8 mouse cellular contexts compared by ENCODE assay signal in the genomic region with DNA sequence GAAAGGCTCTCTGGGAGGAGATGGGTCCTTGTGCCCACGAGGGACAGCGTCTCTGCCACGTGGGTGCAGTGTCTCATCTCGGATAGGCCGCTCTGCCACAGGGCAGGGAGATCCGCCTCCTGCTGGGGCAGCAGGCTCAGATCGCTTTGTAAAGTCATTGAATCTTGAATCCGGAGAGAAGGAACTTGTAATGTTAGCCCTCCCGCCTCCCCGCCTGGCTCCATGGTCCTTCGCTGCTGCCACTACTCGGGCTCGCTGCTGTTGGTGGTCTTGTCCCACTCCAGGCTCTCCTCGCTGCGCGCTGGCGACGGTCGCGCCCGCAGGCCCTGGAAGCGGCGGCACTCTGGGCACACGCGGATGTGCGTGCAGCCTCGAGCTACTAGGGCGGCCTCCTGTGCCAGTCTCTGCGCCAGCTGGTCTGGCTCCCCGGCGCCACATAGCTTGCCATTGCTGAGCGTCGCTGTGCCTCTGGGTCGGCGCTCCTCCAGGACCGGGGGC. TPM values are rescaled to one million over a fixed set of nuclear protein-coding genes. Genes with fewer than 3 reads are reported as not detected.
DNase-seq lines count a peak whose midpoint lies in the region; ATAC-seq and TF ChIP-seq lines count a peak whose summit lies in the region.

No protein-coding gene starts in this region.

- 3% methylated on average over 36 of the region's 36 CpGs for WGBS in heart, embryonic 11.5 days (ENCODE audit: insufficient replicate concordance)
- 4% methylated on average over 36 of the region's 36 CpGs for WGBS in heart, embryonic 12.5 days
- 7% methylated on average over 36 of the region's 36 CpGs for WGBS in kidney, embryonic 16.5 days

- H3K9ac ChIP-seq in heart, embryonic 11.5 days (ENCODE audit: low read depth, low read length), result peak overlapping the region; percentile 61
- H3K9ac ChIP-seq in heart, embryonic 12.5 days, result peak overlapping the region; percentile 23; the same call in 1 of the 2 replicates
- H3K9ac ChIP-seq in kidney, embryonic 16.5 days (replicated peaks; ENCODE audit: low read length), result peak overlapping the region; percentile 63

- H3K9me3 ChIP-seq in heart, embryonic 11.5 days (replicated peaks; ENCODE audit: control insufficient read depth, low read length), result no peaks in the 10 kb centered on the region
- no peaks in the 10 kb centered on the region for H3K9me3 ChIP-seq in heart, embryonic 12.5 days (replicated peaks)
- H3K9me3 ChIP-seq in kidney, embryonic 16.5 days (ENCODE audit: low read length), result no peaks in the 10 kb centered on the region

- H3K4me3 ChIP-seq in heart, embryonic 11.5 days (ENCODE audit: low read depth, low read length), result peak overlapping the region; percentile 42
- peak overlapping the region; percentile 19; the same call in 1 of the 2 replicates for H3K4me3 ChIP-seq in cortical plate, adult 2 months (ENCODE audit: insufficient read depth, low read length)
- H3K4me3 ChIP-seq in heart, embryonic 12.5 days, result peak overlapping the region; percentile 36
- peak overlapping the region; percentile 40 for H3K4me3 ChIP-seq in kidney, embryonic 16.5 days (ENCODE audit: low read length)

- no peaks in the 10 kb centered on the region for H3K36me3 ChIP-seq in heart, embryonic 11.5 days (ENCODE audit: control insufficient read depth, insufficient read depth, low read length)
- H3K36me3 ChIP-seq in heart, embryonic 12.5 days, result no peaks in the 10 kb centered on the region
- H3K36me3 ChIP-seq in kidney, embryonic 16.5 days (ENCODE audit: insufficient read depth, low read length), result no peaks in the 10 kb centered on the region

- no peak overlapping the region for H3K27ac ChIP-seq in heart, embryonic 11.5 days (ENCODE audit: low read depth, low read length)
- H3K27ac ChIP-seq in cortical plate, adult 2 months (ENCODE audit: insufficient read depth, low read length), result no peak overlapping the region
- H3K27ac ChIP-seq in heart, embryonic 12.5 days (ENCODE audit: poor library complexity, severe bottlenecking), result no peak overlapping the region
- H3K27ac ChIP-seq in kidney, embryonic 16.5 days (ENCODE audit: low read length), result no peak overlapping the region

- no peak for DNase-seq in heart, adult 9 months (ENCODE audit: low spot score in 2 of 2)
- peak; percentile 9 for DNase-seq in liver
- peak; percentile 64 for DNase-seq in neural tube, embryonic 10.5 days (ENCODE audit: extremely low spot score, low spot score)
- peak; percentile 71 for DNase-seq in thymus, postnatal 14 days

- TF ChIP-seq POLR2A in cortical plate, adult 2 months (IDR thresholded peaks at IDR 0.05; ENCODE audit: extremely low read depth, insufficient read depth, low read length), result peak; percentile 61; the same call in 1 of the 2 replicates

- H3K4me2 ChIP-seq in heart, embryonic 11.5 days, result peak overlapping the region; percentile 78
- H3K4me2 ChIP-seq in heart, embryonic 12.5 days, result peak overlapping the region; percentile 74
- H3K4me2 ChIP-seq in kidney, embryonic 16.5 days (replicated peaks; ENCODE audit: low read depth, low read length), result peak overlapping the region; percentile 69

- H3K27me3 ChIP-seq in heart, embryonic 11.5 days (ENCODE audit: control insufficient read depth, insufficient read depth, low read length), result peaks cover 36% of the 10 kb centered on the region
- H3K27me3 ChIP-seq in heart, embryonic 12.5 days (replicated peaks), result peaks cover 60% of the 10 kb centered on the region
- H3K27me3 ChIP-seq in kidney, embryonic 16.5 days (ENCODE audit: insufficient read depth, low read length), result peaks cover 6% of the 10 kb centered on the region; the same call in 1 of the 2 replicates

- no peaks in the 10 kb centered on the region; the same call in 1 of the 2 replicates for H3K4me1 ChIP-seq in heart, embryonic 11.5 days (ENCODE audit: control insufficient read depth, insufficient read depth, low read length)
- H3K4me1 ChIP-seq in cortical plate, adult 2 months (ENCODE audit: control insufficient read depth, insufficient read depth, low read length), result no peaks in the 10 kb centered on the region
- 0 out of 2 replicates have a peak, but pooled peaks cover 9% of the 10 kb centered on the region for H3K4me1 ChIP-seq in heart, embryonic 12.5 days (replicated peaks)
- peaks cover 4% of the 10 kb centered on the region; the same call in 1 of the 2 replicates for H3K4me1 ChIP-seq in kidney, embryonic 16.5 days (ENCODE audit: insufficient read depth, low read length)

- TF ChIP-seq CTCF in cortical plate, adult 2 months (IDR thresholded peaks at IDR 0.05; ENCODE audit: extremely low read depth, insufficient read depth, low read length), result no peak

- no peak for ATAC-seq in heart, embryonic 11.5 days (replicated peaks; ENCODE audit: insufficient number of reproducible peaks, low FRiP score, low TSS enrichment)
- ATAC-seq in heart, embryonic 12.5 days (ENCODE audit: insufficient number of reproducible peaks, low FRiP score), result 0 out of 2 replicates have a peak, but pooled peaks have one; percentile 51
- ATAC-seq in kidney, embryonic 16.5 days (ENCODE audit: low FRiP score, low TSS enrichment), result peak; percentile 79

RNA-seq across cellular contexts. Expression of a gene that starts 13.0 kb away (rescaled TPM):
- polyA plus RNA-seq in heart, embryonic 11.5 days (2014; fragmentation: Nextera tagmentation; extraction: Ambion mirVana), result 4.3 and 4.6 TPM in 2 replicates
- polyA plus RNA-seq in cortical plate, adult 2 months (2012; rRNA removed), result 30.3 and 32.6 TPM in 2 replicates
- 5.2 and 5.4 TPM in 2 replicates for polyA plus RNA-seq in heart, embryonic 12.5 days (2016; fragmentation: Nextera tagmentation; extraction: Ambion mirVana)
- 4.7 and 5.9 TPM in 2 replicates for polyA plus RNA-seq in kidney, embryonic 16.5 days (2015; fragmentation: Nextera tagmentation; extraction: Ambion mirVana)

Comparison
In these comparisons a context has a peak if more than half of its experiments do, and no peak if none do; other contexts are left out.
1. DNase-seq: peak in liver (single experiment), neural tube, embryonic 10.5 days (single experiment) and thymus, postnatal 14 days (single experiment); none in heart, adult 9 months (0 of 2).
2. Peak in every context shown above with its lines, with median percentiles within 50 percentile points of each other: H3K4me2 ChIP-seq, H3K4me3 ChIP-seq and H3K9ac ChIP-seq.